Mouse (Mus musculus): ENCODE data around the gene Chrnb2.

Chrnb2 gene

GRCm38 (mm10) chr3:89715207-89715966, 49.0 kb downstream of the Chrnb2 start:
- no peak for DNase-seq (ENCODE audit: extremely low read depth, low read depth, low spot score)

- no peak for DNase-seq (ENCODE audit: extremely low read depth, low read depth, low spot score)
Observed at GRCm38 (mm10) chr3:89714359-89715206, 49.8 kb downstream of the Chrnb2 start, which contains the start of gene Adar. Gene Adar, plus strand, starts transcription at chr3:89715022.

GRCm38 (mm10) chr3:89704064-89704463, 60.4 kb downstream of the Chrnb2 start:
- DNase-seq (ENCODE audit: extremely low read depth, low read depth, low spot score) = no peak

GRCm38 (mm10) chr3:89703596-89703995, 60.8 kb downstream of the Chrnb2 start:
- DNase-seq (ENCODE audit: extremely low read depth, low read depth, low spot score) = no peak

- DNase-seq (ENCODE audit: extremely low read depth, low read depth, low spot score) = no peak
Observed at GRCm38 (mm10) chr3:89700461-89700860, 64.0 kb downstream of the Chrnb2 start.

- no peak for DNase-seq (ENCODE audit: extremely low read depth, low read depth, low spot score)
Observed at GRCm38 (mm10) chr3:89698958-89699357, 65.5 kb downstream of the Chrnb2 start.

Measured in fat pad, adult 2 months (tissue).